Mouse (Mus musculus) midbrain, postnatal 0 days (tissue): Measurements from ENCODE around the gene Sugct. TPM values are rescaled to one million over a fixed set of nuclear protein-coding genes. Genes with fewer than 3 reads are reported as not detected.
A peak's percentile ranks its signal among the peaks of the same experiment; 100 is the strongest.

Source experiments
- ATAC-seq: fragments of 200-750 bp; cut with Nextera tagmentation; 2 replicates; pipeline ENCODE4 v1.8.0; 2017; ENCODE audit warnings: moderate number of reproducible peaks, mild to moderate bottlenecking, moderate TSS enrichment, moderate library complexity; ENCODE audit not compliant: low FRiP score
- DNase-seq: peaks from one replicate; pipeline ENCODE4 v3.0.0-alpha.2; 2015; ENCODE audit warnings: low spot score
- H3K27ac ChIP-seq: fragments of 300-500 bp; sonication (generic); 2 replicates; pipeline ENCODE4 v1.5.1; 2014; ENCODE audit warnings: low read depth, mild to moderate bottlenecking, low read length, mixed read lengths
- H3K27me3 ChIP-seq: fragments of 300-500 bp; sonication (generic); 2 replicates; pipeline ENCODE4 v1.6.1; 2014; ENCODE audit warnings: low read length, control low read depth, mixed read lengths; ENCODE audit not compliant: insufficient read depth
- H3K36me3 ChIP-seq: fragments of 300-500 bp; sonication (generic); 2 replicates; pipeline ENCODE4 v1.6.1; 2014; ENCODE audit warnings: low read length, control low read depth, mixed read lengths; ENCODE audit not compliant: insufficient read depth
- H3K4me1 ChIP-seq: fragments of 300-500 bp; sonication (generic); 2 replicates; pipeline ENCODE4 v1.6.1; 2014; ENCODE audit warnings: mild to moderate bottlenecking, control low read depth, antibody characterized with exemption, low read length, mixed read lengths; ENCODE audit not compliant: insufficient read depth
- H3K4me2 ChIP-seq: fragments of 300-500 bp; sonication (generic); 2 replicates; pipeline ENCODE4 v1.6.1; 2014; ENCODE audit warnings: low read depth, mild to moderate bottlenecking, low read length, mixed read lengths; ENCODE audit not compliant: poor library complexity, severe bottlenecking
- H3K4me3 ChIP-seq: fragments of 300-500 bp; sonication (generic); 2 replicates; pipeline ENCODE4 v1.5.1; 2014; ENCODE audit warnings: low read depth, mild to moderate bottlenecking, low read length, moderate library complexity
- H3K9ac ChIP-seq: fragments of 300-500 bp; sonication (generic); replicated peaks from 2 replicates; pipeline ENCODE4 v1.6.1; 2014; ENCODE audit warnings: mild to moderate bottlenecking, low read length, moderate library complexity, mixed read lengths; ENCODE audit not compliant: poor library complexity, severe bottlenecking
- H3K9me3 ChIP-seq: fragments of 300-500 bp; sonication (generic); 2 replicates; pipeline ENCODE4 v1.6.1; 2016; ENCODE audit warnings: low read length, control low read depth
- CTCF ChIP-seq: IDR thresholded peaks from 2 replicates; pipeline ENCODE4 v1.5.1; 2016; ENCODE audit warnings: antibody characterized with exemption, mild to moderate bottlenecking
- WGBS: fragments of 180-500 bp; shearing (Covaris S2); extraction: QIAGEN DNeasy Blood & Tissue Kit; methylation state at CpG from one replicate; pipeline ENCODE4 v1.1.7; 2014; 5-methylcytosine and 5-hydroxymethylcytosine counted together
- polyA plus RNA-seq: library from polyadenylated mRNA; unstranded; fragments of >200 nt; fragmentation: Nextera tagmentation; extraction: Ambion mirVana; gene quantifications from 2 replicates; pipeline ENCODE4 v1.2.1, GENCODE M21; 2015
- total RNA-seq: library from RNA; depleted of rRNA; stranded (reverse); fragments of >200 nt; gene quantifications from 2 replicates; pipeline ENCODE4 v1.2.3, GENCODE M21; 2014

Gene Sugct
- total and polyA plus RNA-seq, 2 experiments from 2014 or later = 1.5 to 2.9 TPM

- Histone ChIP-seq H3K9me3 (no peaks in the 10 kb centered on the region), H3K4me1 (no peaks in the 10 kb centered on the region), H3K27ac (no peak overlapping the region), H3K4me3 (no peak overlapping the region), H3K27me3 (no peaks in the 10 kb centered on the region), H3K4me2 (no peak overlapping the region), H3K9ac (no peak overlapping the region), H3K36me3 (no peaks in the 10 kb centered on the region)
- no peak for TF ChIP-seq CTCF
- no peak for ATAC-seq
- 93% methylated on average over 4 of the region's 4 CpGs for WGBS
- no peak for DNase-seq
These were observed 393.8 kb downstream of the Sugct start for GRCm38 (mm10) chr13:17301590-17301989.

GRCm38 (mm10) chr13:17297462-17298005, 397.8 kb downstream of the Sugct start:
- ATAC-seq = no peak

GRCm38 (mm10) chr13:17296912-17297311, 398.4 kb downstream of the Sugct start:
- 14% methylated on average over 4 of the region's 4 CpGs for WGBS
- H3K27me3 ChIP-seq = no peaks in the 10 kb centered on the region; the same call in 1 of the 2 replicates
- H3K4me3 ChIP-seq = no peak overlapping the region
- no peaks in the 10 kb centered on the region for H3K4me1 ChIP-seq
- H3K36me3 ChIP-seq = no peaks in the 10 kb centered on the region
- DNase-seq = no peak
- no peak overlapping the region for H3K4me2 ChIP-seq
- H3K9ac ChIP-seq = no peak overlapping the region
- no peak overlapping the region for H3K27ac ChIP-seq
- no peaks in the 10 kb centered on the region for H3K9me3 ChIP-seq
- TF ChIP-seq CTCF = no peak
- no peak for ATAC-seq

More at GRCm38 (mm10) chr13:17297462-17298005, 397.8 kb downstream of the Sugct start:
- no peaks in the 10 kb centered on the region for H3K4me1 ChIP-seq
- H3K27ac ChIP-seq = no peak overlapping the region
- H3K9ac ChIP-seq = no peak overlapping the region
- no peaks in the 10 kb centered on the region; the same call in 1 of the 2 replicates for H3K27me3 ChIP-seq
- no peaks in the 10 kb centered on the region for H3K9me3 ChIP-seq
- 38% methylated on average over 1 of the region's 1 CpGs for WGBS
- TF ChIP-seq CTCF = no peak
- DNase-seq = no peak
- no peak overlapping the region for H3K4me3 ChIP-seq
- H3K4me2 ChIP-seq = no peak overlapping the region
- no peaks in the 10 kb centered on the region for H3K36me3 ChIP-seq

- no peak for ATAC-seq
- DNase-seq = no peak
- WGBS = 32% methylated on average over 3 of the region's 3 CpGs
These were observed 398.9 kb downstream of the Sugct start for GRCm38 (mm10) chr13:17296460-17296859.

GRCm38 (mm10) chr13:17291057-17291456, 404.3 kb downstream of the Sugct start:
- Histone ChIP-seq H3K36me3 (no peaks in the 10 kb centered on the region), H3K4me1 (no peaks in the 10 kb centered on the region), H3K4me3 (no peak overlapping the region), H3K9ac (no peak overlapping the region), H3K27me3 (no peaks in the 10 kb centered on the region; the same call in 1 of the 2 replicates), H3K27ac (no peak overlapping the region), H3K4me2 (no peak overlapping the region), H3K9me3 (no peaks in the 10 kb centered on the region)
- 81% methylated on average over 3 of the region's 3 CpGs for WGBS
- no peak for TF ChIP-seq CTCF
- DNase-seq (no peak), ATAC-seq (no peak)

More at GRCm38 (mm10) chr13:17296460-17296859, 398.9 kb downstream of the Sugct start:
- Histone ChIP-seq H3K4me3 (no peak overlapping the region), H3K4me2 (no peak overlapping the region), H3K36me3 (no peaks in the 10 kb centered on the region), H3K27me3 (no peaks in the 10 kb centered on the region; the same call in 1 of the 2 replicates), H3K4me1 (no peaks in the 10 kb centered on the region), H3K9me3 (no peaks in the 10 kb centered on the region), H3K27ac (no peak overlapping the region), H3K9ac (no peak overlapping the region)
- TF ChIP-seq CTCF = no peak

- no peak for TF ChIP-seq CTCF
- no peaks in the 10 kb centered on the region; the same call in 1 of the 2 replicates for H3K27me3 ChIP-seq
- no peaks in the 10 kb centered on the region for H3K36me3 ChIP-seq
- no peaks in the 10 kb centered on the region for H3K4me1 ChIP-seq
- H3K4me3 ChIP-seq = no peak overlapping the region
- H3K9ac ChIP-seq = no peak overlapping the region
- ATAC-seq (no peak), DNase-seq (peak; percentile 11)
- H3K4me2 ChIP-seq = no peak overlapping the region
- no peaks in the 10 kb centered on the region for H3K9me3 ChIP-seq
- H3K27ac ChIP-seq = no peak overlapping the region
- 13% methylated on average over 1 of the region's 1 CpGs for WGBS
These were observed 407.0 kb downstream of the Sugct start for GRCm38 (mm10) chr13:17288377-17288776.
